Mouse (Mus musculus): ENCODE data around the gene Tmem86b.

- TF ChIP-seq ZC3H11A (IDR thresholded peaks at IDR 0.05; ENCODE audit: low read depth, low read length) (no peak), PAX5 (IDR thresholded peaks at IDR 0.05; ENCODE audit: low read length) (no peak), EP300 (IDR thresholded peaks at IDR 0.05; ENCODE audit: low read length) (no peak), IRF4 (IDR thresholded peaks at IDR 0.05; ENCODE audit: low read depth, low read length) (no peak), CTCF (conservative IDR thresholded peaks at IDR 0.05 in 1 of 2, IDR thresholded peaks at IDR 0.05 in 1 of 2; ENCODE audit: low read depth in 2 of 2, low read length in 2 of 2) (no peak), POLR2A (IDR thresholded peaks at IDR 0.05; ENCODE audit: low read depth, low read length) (no peak), ZMIZ1 (IDR thresholded peaks at IDR 0.05; ENCODE audit: low read depth, low read length) (no peak), ZNF384 (IDR thresholded peaks at IDR 0.05; ENCODE audit: low read depth, low read length) (no peak), TBP (conservative IDR thresholded peaks at IDR 0.05; ENCODE audit: low read depth, low read length) (no peak), CHD2 (IDR thresholded peaks at IDR 0.05; ENCODE audit: low read length) (no peak)
Observed at GRCm38 (mm10) chr7:4675200-4675599, 44.0 kb upstream of the Tmem86b start.

Measured in CH12.LX (cell line).